Mouse (Mus musculus): ENCODE data around the gene Scp2.

DNA sequence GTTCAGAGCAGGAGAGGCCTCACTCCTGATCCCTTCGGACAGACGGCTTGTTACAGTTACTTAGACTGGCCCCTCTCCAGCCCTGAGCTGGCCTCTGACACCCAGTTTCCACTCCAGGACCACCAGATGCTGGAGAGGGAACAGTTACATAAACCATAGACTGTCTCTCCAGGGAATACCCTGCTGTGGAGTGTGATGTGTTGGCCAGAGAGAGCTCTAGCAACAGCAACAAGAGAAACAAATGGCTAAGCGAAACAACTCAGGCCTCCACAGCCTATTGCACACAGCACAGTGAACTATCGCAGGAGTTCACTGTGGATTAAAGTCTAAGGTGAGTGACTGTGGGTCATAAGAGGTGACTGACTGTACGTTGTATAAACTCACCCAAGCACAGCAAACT lies 120.2 kb downstream of the Scp2 start:
- TF ChIP-seq CTCF (IDR thresholded peaks at IDR 0.05) (no peak), EP300 (IDR thresholded peaks at IDR 0.05) (no peak)

Measured in lung, postnatal 0 days (tissue).